Mouse (Mus musculus): Measurements from ENCODE around the gene Lyst.
"Not testable (repeated sequence)": the region's sequence is repeated elsewhere in the genome, so short reads cannot be mapped to it uniquely, and the experiment has no call there.

Gene Lyst

DNA sequence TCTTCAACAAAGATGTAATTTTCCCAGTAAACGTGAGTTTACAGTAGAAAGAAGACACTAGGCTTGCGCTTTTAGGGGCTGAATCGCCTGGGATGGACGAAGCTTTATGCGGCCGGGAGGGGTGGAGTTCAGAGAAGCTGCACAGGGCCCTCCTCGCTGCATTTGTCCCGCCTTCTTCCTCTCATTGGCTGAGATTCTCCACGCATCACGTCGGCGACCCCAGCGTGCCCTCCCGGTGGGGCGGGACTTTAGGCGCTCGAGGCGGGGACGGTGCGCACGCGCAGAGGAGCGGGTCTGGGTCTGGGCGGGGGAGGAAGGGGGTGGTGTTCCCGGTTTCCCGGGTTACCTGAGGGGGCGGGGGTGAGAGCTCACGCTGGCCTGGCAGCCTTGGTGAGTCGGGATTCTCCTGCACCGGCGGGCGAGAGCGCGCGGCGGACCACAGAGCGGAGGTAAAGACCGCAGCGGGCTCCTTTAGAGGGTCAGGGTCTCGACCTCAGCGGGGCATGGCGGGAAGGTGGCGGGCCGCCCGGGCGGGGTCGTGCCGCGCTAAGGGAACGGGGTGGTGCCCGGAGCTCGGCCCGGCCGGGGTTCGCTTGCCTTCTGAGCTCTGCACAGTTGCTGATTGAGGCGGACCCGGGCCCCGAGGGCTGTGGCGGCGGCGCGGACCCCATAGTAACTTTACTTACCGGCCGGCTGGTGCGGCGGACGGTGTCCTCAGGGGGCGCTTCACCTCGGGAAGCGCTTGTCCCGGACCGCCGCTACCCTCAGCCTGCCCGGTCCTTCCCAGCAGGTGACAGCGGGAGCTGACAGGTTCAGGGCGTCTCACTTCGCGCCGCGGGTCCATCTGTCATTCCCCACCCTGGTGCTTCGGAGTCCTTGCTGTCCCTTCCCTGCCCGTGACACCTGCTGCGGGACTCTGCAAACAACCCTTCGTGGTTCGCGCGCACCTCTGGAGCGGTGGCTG is at the start of gene Lyst:
Gene Lyst (plus strand): TSS at position 350 of the 964 bp plus-strand sequence.
- peak; percentile 97 for DNase-seq (ENCODE audit: low spot score)

DNA sequence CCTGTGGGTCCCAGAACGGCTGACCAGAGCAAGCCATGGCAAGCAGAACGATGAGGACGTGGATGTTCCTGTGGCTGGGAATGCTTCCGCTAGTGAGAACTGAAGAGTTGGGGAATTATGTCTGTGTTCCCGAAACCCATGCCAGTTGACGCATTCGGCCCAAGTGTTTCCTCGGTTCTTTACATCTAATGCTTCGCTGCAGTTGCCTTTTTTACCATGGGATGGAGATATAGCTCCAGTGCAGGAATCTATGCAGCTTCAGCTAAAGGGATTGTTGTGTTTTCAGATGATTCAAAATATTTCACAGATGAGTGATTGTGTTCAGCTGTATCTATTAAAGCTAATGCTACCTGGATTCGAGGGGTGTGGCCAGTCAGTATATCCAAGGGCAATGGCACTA is 47.1 kb upstream of the Lyst start:
- DNase-seq (ENCODE audit: low spot score) = not testable (repeated sequence)

DNA sequence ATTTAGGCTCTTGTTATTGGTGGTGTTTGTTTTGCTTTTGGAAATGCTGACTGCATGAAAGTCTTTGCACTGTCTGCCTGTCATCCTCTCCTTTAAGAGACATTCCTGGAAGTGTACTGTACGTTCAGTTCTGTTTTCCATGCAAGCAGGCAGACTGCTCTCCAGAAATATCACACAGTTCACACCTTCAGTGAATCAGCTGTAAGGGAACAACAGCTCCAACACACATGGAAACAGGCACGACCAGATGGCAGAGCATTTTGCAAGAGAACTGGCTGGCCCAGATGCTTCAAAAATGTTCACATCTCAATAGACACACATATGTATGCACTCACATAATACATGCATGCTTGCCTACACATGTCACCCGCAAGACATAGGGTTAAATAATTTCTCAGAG is 43.4 kb upstream of the Lyst start:
- no peak for DNase-seq (ENCODE audit: low spot score)

- DNase-seq (ENCODE audit: low spot score) = no peak
Measured at GRCm38 (mm10) chr13:13547889-13548288, 42.3 kb upstream of the Lyst start.

DNA sequence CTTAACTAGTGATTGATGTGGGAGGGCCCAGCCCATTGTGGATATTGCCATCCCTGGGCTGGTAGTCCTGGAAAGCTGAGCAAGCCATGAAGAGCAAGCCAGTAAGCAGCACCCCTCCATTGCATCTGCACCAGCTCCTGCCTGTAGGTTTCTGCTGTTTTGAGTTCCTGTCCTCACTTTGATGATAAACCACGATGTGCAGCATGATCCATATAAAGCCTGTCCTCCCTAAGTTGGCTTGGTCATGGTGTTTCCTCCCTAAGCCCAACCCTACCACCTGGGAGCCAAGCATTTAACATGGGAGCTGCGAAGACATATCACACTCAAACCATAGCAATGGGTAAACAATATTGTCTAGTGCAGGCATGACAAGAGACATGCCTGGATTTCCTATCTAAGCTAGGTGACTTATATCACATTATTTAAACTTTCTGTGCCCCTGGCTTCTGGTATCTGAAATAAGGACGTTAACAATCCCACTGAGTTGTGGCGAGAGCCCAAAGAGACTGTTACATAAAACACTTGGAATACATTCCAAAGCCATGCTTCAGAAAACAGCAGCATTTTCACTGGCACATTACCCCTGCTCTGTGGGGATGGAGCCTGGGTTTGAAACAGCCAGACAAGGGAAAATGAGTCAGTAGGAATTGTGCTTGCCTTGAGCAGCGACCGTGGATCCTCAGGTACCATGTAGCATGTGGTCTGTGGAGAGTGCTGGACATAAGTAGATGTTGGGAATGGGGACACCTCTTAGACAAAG is 41.6 kb upstream of the Lyst start:
- DNase-seq (ENCODE audit: low spot score) = no peak

DNA sequence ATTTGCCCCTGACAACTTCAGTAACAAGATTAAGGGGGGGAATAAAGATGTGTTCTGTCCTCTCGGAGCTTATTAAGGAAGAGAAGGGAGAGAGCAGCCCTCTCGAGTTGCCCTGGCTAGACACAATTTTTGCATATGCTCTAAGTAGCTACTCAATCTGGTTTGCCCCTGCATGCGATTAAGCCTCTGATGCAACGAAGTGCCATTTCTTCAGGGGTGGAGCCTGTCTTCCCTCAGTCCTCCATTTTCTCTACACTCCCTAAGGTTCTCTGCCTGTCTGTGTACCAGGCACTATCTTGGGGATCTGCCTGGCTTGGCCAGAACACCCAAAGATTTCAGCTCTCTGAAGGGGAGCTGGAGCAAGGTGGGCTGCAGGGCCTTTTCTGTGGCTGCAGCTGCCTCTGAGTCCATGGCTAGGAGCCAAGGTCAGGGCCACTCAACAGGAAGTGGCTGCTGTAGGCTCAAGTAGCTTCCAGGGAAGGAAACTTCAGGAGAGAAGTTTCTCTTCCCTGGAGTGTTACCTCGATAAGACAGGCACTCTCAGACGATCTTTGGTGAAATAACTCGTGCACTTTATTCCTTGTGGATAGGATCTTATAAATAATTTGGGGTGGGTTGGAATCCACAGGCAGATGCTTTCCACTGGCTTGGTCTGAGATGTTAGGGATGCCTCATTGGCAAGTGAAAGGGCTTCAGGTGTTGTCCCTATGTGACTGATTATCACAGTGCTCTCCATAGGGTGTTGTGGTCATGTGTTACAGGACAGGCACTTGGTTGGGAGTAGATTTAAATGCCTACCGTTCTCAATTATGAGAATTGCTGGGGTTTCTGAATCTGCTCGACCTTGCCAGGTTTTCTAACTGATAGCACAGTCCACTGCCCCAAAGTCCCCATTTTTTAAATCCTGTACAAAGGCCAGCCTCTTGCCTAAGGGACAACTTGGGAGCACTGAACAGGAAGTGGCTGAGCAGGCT is 40.2 kb upstream of the Lyst start:
- no peak for DNase-seq (ENCODE audit: low spot score)

GRCm38 (mm10) chr13:13552020-13552419 is 38.2 kb upstream of the Lyst start:
- DNase-seq (ENCODE audit: low spot score) = no peak

GRCm38 (mm10) chr13:13553660-13554059 is 36.5 kb upstream of the Lyst start:
- DNase-seq (ENCODE audit: low spot score) = no peak

GRCm38 (mm10) chr13:13555196-13555595 is 35.0 kb upstream of the Lyst start:
- DNase-seq (ENCODE audit: low spot score) = no peak

GRCm38 (mm10) chr13:13557001-13557743 is 33.0 kb upstream of the Lyst start:
- DNase-seq (ENCODE audit: low spot score) = no peak

GRCm38 (mm10) chr13:13558251-13558650 is 31.9 kb upstream of the Lyst start:
- DNase-seq (ENCODE audit: low spot score) = no peak

DNA sequence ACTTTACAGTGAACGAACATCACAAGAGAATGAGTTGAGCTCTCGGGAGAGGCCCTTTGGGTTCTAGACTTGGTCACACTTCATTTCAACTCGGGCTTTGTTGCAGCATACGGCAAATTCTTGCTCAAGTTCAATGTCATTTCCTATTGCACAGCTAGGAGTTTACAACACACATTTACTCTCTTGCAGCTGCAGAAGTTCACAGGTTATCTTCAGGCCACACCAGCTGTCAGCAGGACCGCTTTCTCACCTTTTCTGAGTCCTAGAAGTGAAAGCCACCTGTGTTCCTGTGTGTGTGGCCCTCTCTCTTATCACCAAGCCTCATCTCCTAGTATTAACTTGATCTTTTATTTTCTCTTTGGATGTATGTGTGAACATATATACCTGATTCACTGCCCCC is 31.3 kb upstream of the Lyst start:
- no peak for DNase-seq (ENCODE audit: low spot score)

DNA sequence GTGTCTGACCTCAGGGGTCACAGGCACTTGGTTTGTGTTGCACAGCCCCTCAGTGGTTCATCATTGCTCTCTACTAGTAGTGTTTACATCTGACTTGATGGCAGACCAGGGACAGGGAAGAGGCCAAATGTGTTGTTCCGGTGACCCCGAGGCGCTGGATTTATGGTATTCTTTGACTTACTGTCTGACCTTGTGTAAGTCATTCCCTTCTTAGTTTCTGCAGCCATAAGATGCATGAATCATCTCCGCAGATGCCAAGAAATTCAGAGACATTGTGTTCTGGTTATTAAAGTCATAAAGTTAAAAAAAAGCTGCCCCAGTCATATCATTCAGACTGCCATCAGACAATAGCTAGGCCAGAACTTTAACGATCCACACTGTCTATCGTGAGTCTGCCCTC is 27.6 kb upstream of the Lyst start:
- no peak for DNase-seq (ENCODE audit: low spot score)

- DNase-seq (ENCODE audit: low spot score) = no peak
Measured at GRCm38 (mm10) chr13:13564116-13564515, 26.1 kb upstream of the Lyst start.

- no peak for DNase-seq (ENCODE audit: low spot score)
Measured at GRCm38 (mm10) chr13:13564541-13564940, 25.7 kb upstream of the Lyst start.

- DNase-seq (ENCODE audit: low spot score) = no peak
Measured at GRCm38 (mm10) chr13:13567640-13568039, 22.6 kb upstream of the Lyst start.

DNA sequence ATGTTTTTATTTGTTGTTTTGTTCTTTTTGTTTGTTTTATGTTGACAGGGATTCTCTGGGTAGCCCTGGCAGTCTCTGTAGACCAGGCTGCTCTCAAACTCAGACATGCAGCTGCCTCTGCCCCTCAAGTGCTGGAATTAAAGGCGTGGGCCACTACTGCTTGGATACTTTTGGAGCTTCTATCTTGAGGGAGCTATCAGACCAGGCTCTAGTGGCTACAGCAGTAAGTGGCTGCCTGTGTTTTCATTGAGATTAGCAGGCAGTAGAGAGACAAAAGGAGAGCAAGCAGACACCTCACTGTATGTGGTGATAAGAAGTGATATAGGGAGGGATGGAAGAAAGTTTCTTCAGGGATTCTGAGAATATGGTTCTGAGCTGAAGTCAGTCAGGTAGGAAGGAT is 21.4 kb upstream of the Lyst start:
- no peak for DNase-seq (ENCODE audit: low spot score)

DNA sequence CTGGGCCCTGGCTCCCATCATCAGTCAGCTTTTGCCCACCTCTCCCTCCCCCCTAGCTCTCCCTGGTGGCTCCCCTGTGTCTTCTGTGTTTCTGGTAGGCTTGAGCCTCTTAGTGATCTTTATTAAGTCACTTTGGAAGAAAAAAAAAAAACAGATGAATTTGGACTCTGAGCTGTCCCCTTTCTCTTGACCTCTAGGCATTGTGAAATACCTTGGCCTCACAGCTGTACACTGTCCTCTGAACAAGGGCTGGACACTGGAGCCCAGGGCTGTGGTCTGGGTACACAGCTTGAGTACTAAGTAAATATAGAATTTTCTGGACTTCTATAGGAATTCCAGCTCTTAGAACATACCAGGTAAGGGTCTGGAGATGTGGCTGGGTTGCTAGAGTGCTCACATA is 20.6 kb upstream of the Lyst start:
- peak; percentile 71 for DNase-seq (ENCODE audit: low spot score)

- no peak for DNase-seq (ENCODE audit: low spot score)
Measured at GRCm38 (mm10) chr13:13572060-13572835, 17.9 kb upstream of the Lyst start.

DNA sequence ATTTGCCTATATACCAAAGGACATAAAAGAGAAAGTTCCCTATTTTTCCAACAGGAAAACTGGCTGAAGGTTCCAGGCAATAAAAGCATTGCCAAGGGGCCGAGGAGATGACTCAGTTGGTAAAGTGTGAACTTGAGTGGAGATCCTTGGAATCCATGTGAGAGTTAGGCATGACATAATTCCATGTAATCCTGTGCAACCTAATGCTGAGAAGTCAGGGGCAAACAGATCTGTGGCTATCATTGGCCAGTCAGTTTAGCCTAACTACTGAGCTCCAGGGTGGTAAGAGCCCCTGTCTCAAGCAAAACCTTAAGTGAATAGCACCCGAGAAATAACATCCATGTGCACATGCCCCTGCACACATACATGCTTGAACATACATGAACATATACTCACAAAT is 17.3 kb upstream of the Lyst start:
- DNase-seq (ENCODE audit: low spot score) = peak; percentile 48
